Mouse (Mus musculus) spleen, adult 18-20 months (tissue): Measurements from ENCODE around the gene Sap30.
"Not testable (repeated sequence)": the region's sequence is repeated elsewhere in the genome, so short reads cannot be mapped to it uniquely, and the experiment has no call there.

ENCODE experiments used
- DNase-seq, 2 experiments: peaks; one replicate each; pipeline ENCODE4 v3.0.0; 2022; ENCODE audit warnings: mixed read lengths in 2 of 2

Sap30 gene

GRCm38 (mm10) chr8:57487441-57488155 is at the start of gene Sap30:
Gene Sap30, minus strand, starts transcription at chr8:57487860.
- peak; percentile 97 to 99 for DNase-seq

- no peak for DNase-seq
These were observed 48.5 kb upstream of the Sap30 start for GRCm38 (mm10) chr8:57536167-57536566.

- DNase-seq: no peak
These were observed 46.8 kb upstream of the Sap30 start for GRCm38 (mm10) chr8:57534495-57534894.

GRCm38 (mm10) chr8:57533106-57533505 is 45.4 kb upstream of the Sap30 start:
- DNase-seq: no peak

- DNase-seq: no peak
These were observed 44.6 kb upstream of the Sap30 start for GRCm38 (mm10) chr8:57532223-57532622.

- DNase-seq: peak; percentile 51 to 80
These were observed 43.1 kb upstream of the Sap30 start for GRCm38 (mm10) chr8:57530666-57531349.

- DNase-seq: no peak
These were observed 42.6 kb upstream of the Sap30 start for GRCm38 (mm10) chr8:57530238-57530637.

- no peak for DNase-seq
These were observed 40.4 kb upstream of the Sap30 start for GRCm38 (mm10) chr8:57528036-57528435.

GRCm38 (mm10) chr8:57520186-57520786 is 32.6 kb upstream of the Sap30 start:
- DNase-seq: no peak

GRCm38 (mm10) chr8:57517723-57518122 is 30.1 kb upstream of the Sap30 start:
- DNase-seq: no peak

GRCm38 (mm10) chr8:57516685-57517084 is 29.0 kb upstream of the Sap30 start:
- not testable (repeated sequence) for DNase-seq

GRCm38 (mm10) chr8:57513178-57513661 is 25.6 kb upstream of the Sap30 start:
- DNase-seq: not testable (repeated sequence)

GRCm38 (mm10) chr8:57512141-57513056 is 24.7 kb upstream of the Sap30 start:
- DNase-seq: peak; percentile 38 to 45

- peak; percentile 98 to 99 for DNase-seq
These were observed 23.9 kb upstream of the Sap30 start, which contains the start of gene Hmgb2 for GRCm38 (mm10) chr8:57511316-57512118. Gene Hmgb2, plus strand, starts transcription at chr8:57511907.

- no peak for DNase-seq
These were observed 23.2 kb upstream of the Sap30 start for GRCm38 (mm10) chr8:57510791-57511315.

GRCm38 (mm10) chr8:57508657-57509056 is 21.0 kb upstream of the Sap30 start:
- no peak for DNase-seq

- no peak for DNase-seq
These were observed 19.9 kb upstream of the Sap30 start for GRCm38 (mm10) chr8:57507556-57508063.

GRCm38 (mm10) chr8:57505500-57505899 is 17.8 kb upstream of the Sap30 start:
- not testable (repeated sequence) for DNase-seq

GRCm38 (mm10) chr8:57503641-57504040 is 16.0 kb upstream of the Sap30 start:
- peak; percentile 57 to 83 for DNase-seq

GRCm38 (mm10) chr8:57498847-57499511 is 11.3 kb upstream of the Sap30 start:
- no peak for DNase-seq

GRCm38 (mm10) chr8:57498494-57498846 is 10.8 kb upstream of the Sap30 start:
- no peak for DNase-seq
